Mouse (Mus musculus) forebrain, postnatal 0 days (tissue): ENCODE data around the gene Pfdn5. TPM values are rescaled to one million over a fixed set of nuclear protein-coding genes. Genes with fewer than 3 reads are reported as not detected.
A peak's percentile ranks its signal among the peaks of the same experiment; 100 is the strongest.
"Not testable (repeated sequence)": the region's sequence is repeated elsewhere in the genome, so short reads cannot be mapped to it uniquely, and the experiment has no call there.

ENCODE experiments used
- ATAC-seq: fragments of 200-750 bp; cut with Nextera tagmentation; 2 replicates; pipeline ENCODE4 v1.8.0; 2017; ENCODE audit warnings: mild to moderate bottlenecking, moderate library complexity
- DNase-seq: peaks from one replicate; pipeline ENCODE4 v3.0.0-alpha.2; 2015
- H3K27ac ChIP-seq: fragments of 300-500 bp; sonication (generic); 2 replicates; pipeline ENCODE4 v1.5.1; 2014; ENCODE audit warnings: low read depth, mild to moderate bottlenecking, antibody characterized with exemption, low read length, moderate library complexity, mixed read lengths
- H3K27me3 ChIP-seq: fragments of 300-500 bp; sonication (generic); 2 replicates; pipeline ENCODE4 v1.6.1; 2014; ENCODE audit warnings: mild to moderate bottlenecking, low read length, mixed read lengths; ENCODE audit not compliant: insufficient read depth
- H3K36me3 ChIP-seq: fragments of 300-500 bp; sonication (generic); 2 replicates; pipeline ENCODE4 v1.6.1; 2014; ENCODE audit warnings: mild to moderate bottlenecking, moderate library complexity; ENCODE audit not compliant: insufficient read depth
- H3K4me1 ChIP-seq: fragments of 300-500 bp; sonication (generic); 2 replicates; pipeline ENCODE4 v1.6.1; 2014; ENCODE audit warnings: antibody characterized with exemption; ENCODE audit not compliant: insufficient read depth
- H3K4me2 ChIP-seq: fragments of 300-500 bp; sonication (generic); 2 replicates; pipeline ENCODE4 v1.6.1; 2014; ENCODE audit warnings: low read depth, mild to moderate bottlenecking, moderate library complexity
- H3K4me3 ChIP-seq: fragments of 300-500 bp; sonication (generic); 2 replicates; pipeline ENCODE4 v1.5.1; 2014; ENCODE audit warnings: low read depth, low read length, mixed read lengths
- H3K9ac ChIP-seq: fragments of 300-500 bp; sonication (generic); 2 replicates; pipeline ENCODE4 v1.6.1; 2014; ENCODE audit warnings: mild to moderate bottlenecking
- H3K9me3 ChIP-seq: fragments of 300-500 bp; sonication (generic); 2 replicates; pipeline ENCODE4 v1.6.1; 2016; ENCODE audit warnings: low read length
- CTCF ChIP-seq: sonication (generic); IDR thresholded peaks from 2 replicates; pipeline ENCODE4 v1.5.1; 2016; ENCODE audit warnings: antibody characterized with exemption, control low read depth, low read depth
- WGBS: fragments of 180-500 bp; shearing (Covaris S2); extraction: QIAGEN DNeasy Blood & Tissue Kit; methylation state at CpG from one replicate; pipeline ENCODE4 v1.1.7; 2014; 5-methylcytosine and 5-hydroxymethylcytosine counted together
- polyA plus RNA-seq: library from polyadenylated mRNA; unstranded; fragments of >200 nt; fragmentation: Nextera tagmentation; extraction: Ambion mirVana; gene quantifications from 2 replicates; pipeline ENCODE4 v1.2.1, GENCODE M21; 2015
- total RNA-seq: library from RNA; depleted of rRNA; stranded (reverse); fragments of >200 nt; gene quantifications from 2 replicates; pipeline ENCODE4 v1.2.3, GENCODE M21; 2014

Gene Pfdn5
- total and polyA plus RNA-seq, 2 experiments from 2014 or later, result 177 to 518 TPM

DNA sequence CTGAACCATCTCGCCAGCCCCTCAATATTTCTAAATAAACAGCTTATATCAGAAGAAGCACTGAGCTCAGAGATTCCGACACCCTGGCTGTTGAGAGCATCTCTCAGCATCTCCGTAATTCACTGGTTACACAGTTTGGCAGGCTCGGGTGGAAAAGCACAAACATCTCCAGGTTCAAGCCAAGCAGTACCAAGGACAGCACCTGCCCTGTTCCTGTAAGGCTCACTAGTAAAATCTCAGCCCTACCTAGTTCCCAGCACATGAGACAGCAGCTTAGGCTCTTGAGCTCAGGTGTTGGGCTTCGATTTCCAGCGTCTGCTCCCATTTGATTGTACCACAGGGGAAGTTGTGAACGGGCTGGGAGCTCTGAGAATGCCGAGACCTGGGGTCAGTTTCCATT is 9.3 kb downstream of the Pfdn5 start:
- Histone ChIP-seq H3K9ac (no peak overlapping the region), H3K4me2 (no peak overlapping the region), H3K27me3 (no peaks in the 10 kb centered on the region), H3K9me3 (no peaks in the 10 kb centered on the region), H3K27ac (no peak overlapping the region), H3K36me3 (peaks cover 54% of the 10 kb centered on the region), H3K4me1 (peaks cover 15% of the 10 kb centered on the region), H3K4me3 (no peak overlapping the region)
- no peak for TF ChIP-seq CTCF
- WGBS, result 91% methylated on average over 8 of the region's 8 CpGs
- ATAC-seq, result no peak
- no peak for DNase-seq

DNA sequence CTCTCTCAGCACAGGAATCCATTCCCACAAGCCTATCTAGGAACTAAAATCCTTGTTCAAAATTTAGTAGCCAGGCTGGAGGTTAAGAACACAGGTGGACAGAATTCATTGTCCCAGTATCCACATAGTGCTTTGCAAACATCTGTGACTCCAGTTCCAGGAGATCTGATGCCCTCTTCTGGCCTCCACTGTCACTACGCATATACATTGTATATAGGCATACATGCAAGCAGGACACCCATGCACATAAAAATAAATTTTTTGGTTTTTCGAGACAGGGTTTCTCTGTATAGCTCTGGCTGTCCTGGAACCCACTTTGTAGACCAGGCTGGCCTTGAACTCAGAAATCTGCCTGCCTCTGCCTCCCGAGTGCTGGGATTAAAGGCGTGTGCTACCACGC is 10.0 kb downstream of the Pfdn5 start:
- Histone ChIP-seq H3K36me3 (peaks cover 51% of the 10 kb centered on the region), H3K4me1 (peaks cover 15% of the 10 kb centered on the region)
- not testable (repeated sequence) for H3K9ac ChIP-seq, H3K4me3 ChIP-seq, H3K9me3 ChIP-seq, H3K4me2 ChIP-seq, H3K27ac ChIP-seq, H3K27me3 ChIP-seq, ATAC-seq
- TF ChIP-seq CTCF, result peak; percentile 55
- WGBS, result 94% methylated on average over 5 of the region's 5 CpGs
- peak; percentile 16 for DNase-seq

DNA sequence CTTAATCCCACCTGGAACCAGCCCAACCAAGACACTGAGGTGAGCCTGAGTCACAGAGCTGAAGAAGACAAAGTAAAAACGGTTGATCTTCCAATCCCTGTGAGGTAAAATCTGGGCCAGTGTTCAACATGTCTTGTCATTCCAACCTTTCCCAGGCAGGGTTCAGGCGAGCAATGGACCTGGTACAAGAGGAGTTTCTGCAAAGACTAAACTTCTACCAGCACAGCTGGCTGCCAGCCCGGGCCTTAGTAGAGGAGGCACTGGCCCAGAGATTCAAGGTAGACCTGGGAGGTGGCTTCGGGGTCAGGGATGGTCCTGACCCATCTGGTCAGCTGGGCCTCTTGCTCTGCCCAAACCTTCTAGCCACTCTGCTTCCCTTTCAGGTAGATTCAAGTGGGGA is 11.0 kb downstream of the Pfdn5 start:
- no peaks in the 10 kb centered on the region for H3K9me3 ChIP-seq
- DNase-seq, result no peak
- H3K4me1 ChIP-seq, result peaks cover 15% of the 10 kb centered on the region
- H3K27ac ChIP-seq, result no peak overlapping the region
- no peak overlapping the region for H3K9ac ChIP-seq
- no peak for ATAC-seq
- no peak for TF ChIP-seq CTCF
- 85% methylated on average over 4 of the region's 4 CpGs for WGBS
- H3K4me2 ChIP-seq, result no peak overlapping the region
- H3K36me3 ChIP-seq, result peaks cover 51% of the 10 kb centered on the region
- no peaks in the 10 kb centered on the region for H3K27me3 ChIP-seq
- no peak overlapping the region for H3K4me3 ChIP-seq

- no peaks in the 10 kb centered on the region for H3K27me3 ChIP-seq
- no peak for TF ChIP-seq CTCF
- no peaks in the 10 kb centered on the region for H3K4me1 ChIP-seq
- no peak overlapping the region for H3K4me2 ChIP-seq
- no peak overlapping the region for H3K27ac ChIP-seq
- WGBS, result 70% methylated on average over 5 of the region's 5 CpGs
- H3K4me3 ChIP-seq, result no peak overlapping the region
- H3K9me3 ChIP-seq, result no peaks in the 10 kb centered on the region
- DNase-seq (no peak), ATAC-seq (no peak)
- peaks cover 48% of the 10 kb centered on the region for H3K36me3 ChIP-seq
- no peak overlapping the region for H3K9ac ChIP-seq
These were observed 13.7 kb downstream of the Pfdn5 start for GRCm38 (mm10) chr15:102339612-102340011.

DNA sequence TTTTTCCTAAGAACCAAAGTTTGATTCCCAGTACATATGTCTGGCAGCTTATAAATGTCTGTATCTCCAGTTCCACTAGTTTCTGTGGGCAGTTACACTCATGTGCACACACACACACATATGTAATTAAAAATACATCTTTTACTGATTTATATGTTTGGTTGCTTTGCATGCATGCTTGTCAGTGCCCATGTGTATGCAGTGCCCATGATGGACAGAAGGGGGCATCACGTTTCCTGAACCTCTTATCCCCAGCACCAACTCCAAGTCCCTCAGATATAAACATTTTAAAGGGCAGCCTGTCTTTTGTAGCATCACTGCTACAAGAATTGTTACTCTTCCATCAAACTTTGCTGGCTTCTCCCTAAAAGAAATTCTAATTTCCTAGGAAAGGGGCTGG is 15.7 kb downstream of the Pfdn5 start:
- no peak overlapping the region for H3K4me2 ChIP-seq
- DNase-seq, result peak; percentile 30
- no peak overlapping the region for H3K27ac ChIP-seq
- peaks cover 45% of the 10 kb centered on the region for H3K36me3 ChIP-seq
- H3K9ac ChIP-seq, result no peak overlapping the region
- peak; percentile 67 for TF ChIP-seq CTCF
- H3K4me1 ChIP-seq, result no peaks in the 10 kb centered on the region
- H3K4me3 ChIP-seq, result no peak overlapping the region
- no peaks in the 10 kb centered on the region for H3K27me3 ChIP-seq
- 16% methylated on average over 1 of the region's 1 CpGs for WGBS
- no peaks in the 10 kb centered on the region for H3K9me3 ChIP-seq
- no peak for ATAC-seq

DNA sequence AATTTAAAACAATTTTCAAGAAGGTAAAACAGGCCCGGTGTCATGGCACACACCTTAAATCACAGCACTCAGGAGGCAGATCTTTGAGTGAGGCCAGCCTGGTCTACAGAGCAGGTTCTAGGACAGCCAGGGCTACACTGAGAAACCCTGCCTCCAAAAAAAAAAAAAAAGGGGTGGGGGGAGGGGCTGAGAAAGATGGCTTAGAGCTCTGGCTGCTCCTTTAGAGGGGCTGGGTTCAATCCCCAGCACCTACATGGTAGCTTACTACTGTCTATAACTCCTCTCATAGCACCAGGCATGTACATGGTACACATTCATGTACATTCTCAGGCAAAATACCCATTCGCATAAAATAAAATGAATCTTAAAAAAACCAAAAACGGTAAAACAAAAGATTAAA is 18.6 kb downstream of the Pfdn5 start:
- 94% methylated on average over 3 of the region's 3 CpGs for WGBS
- ATAC-seq, result no peak

DNA sequence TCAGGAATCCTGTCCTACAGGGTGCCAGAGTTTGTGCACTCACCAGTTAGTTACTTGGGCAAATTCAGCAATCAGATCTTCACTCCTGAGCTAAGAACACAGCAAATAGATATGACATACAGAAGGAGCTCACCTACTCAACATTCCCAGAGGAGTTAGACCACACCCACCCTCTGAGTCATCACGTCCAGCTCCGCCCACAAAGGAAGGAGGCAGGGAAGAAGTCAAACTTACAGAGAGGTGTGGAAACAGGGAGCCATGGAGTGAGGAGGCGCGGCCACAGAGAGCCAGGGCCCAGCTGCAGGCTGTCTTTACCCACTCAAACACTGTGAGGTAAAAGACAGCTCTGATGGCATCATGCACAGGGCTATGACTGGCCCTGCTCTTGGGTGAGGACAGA is 20.5 kb downstream of the Pfdn5 start:
- Histone ChIP-seq H3K4me3 (no peak overlapping the region), H3K9me3 (no peaks in the 10 kb centered on the region), H3K9ac (no peak overlapping the region), H3K36me3 (0 out of 2 replicates have a peak, but pooled peaks cover 14% of the 10 kb centered on the region), H3K4me2 (no peak overlapping the region), H3K27ac (no peak overlapping the region), H3K27me3 (no peaks in the 10 kb centered on the region), H3K4me1 (peaks cover 4% of the 10 kb centered on the region; the same call in 1 of the 2 replicates)
- no peak for DNase-seq
- no peak for TF ChIP-seq CTCF
- WGBS, result 92% methylated on average over 4 of the region's 4 CpGs
- ATAC-seq, result no peak

More for the DNA sequence above, 18.6 kb downstream of the Pfdn5 start:
- Histone ChIP-seq H3K9ac (no peak overlapping the region), H3K27me3 (no peaks in the 10 kb centered on the region), H3K4me2 (no peak overlapping the region), H3K9me3 (no peaks in the 10 kb centered on the region), H3K4me1 (no peaks in the 10 kb centered on the region), H3K4me3 (no peak overlapping the region), H3K36me3 (peaks cover 17% of the 10 kb centered on the region), H3K27ac (no peak overlapping the region)
- no peak for DNase-seq
- TF ChIP-seq CTCF, result no peak
